Mouse (Mus musculus) midbrain, embryonic 13.5 days (tissue): Measurements from ENCODE around the gene Mrps6. TPM values are rescaled to one million over a fixed set of nuclear protein-coding genes. Genes with fewer than 3 reads are reported as not detected.

ENCODE experiments used
- ATAC-seq: fragments of 200-750 bp; cut with Nextera tagmentation; 2 replicates; pipeline ENCODE4 v1.8.0; 2017; ENCODE audit warnings: mild to moderate bottlenecking, moderate TSS enrichment, moderate library complexity
- H3K27ac ChIP-seq: fragments of 300-500 bp; sonication (generic); 2 replicates; pipeline ENCODE4 v1.5.1; 2015; ENCODE audit warnings: inconsistent platforms, mild to moderate bottlenecking, moderate library complexity
- H3K27me3 ChIP-seq: fragments of 300-500 bp; sonication (generic); 2 replicates; pipeline ENCODE4 v1.6.1; 2015; ENCODE audit warnings: mild to moderate bottlenecking, inconsistent platforms
- H3K36me3 ChIP-seq: fragments of 300-500 bp; sonication (generic); 2 replicates; pipeline ENCODE4 v1.6.1; 2015; ENCODE audit warnings: mild to moderate bottlenecking, inconsistent platforms
- H3K4me1 ChIP-seq: fragments of 300-500 bp; sonication (generic); replicated peaks from 2 replicates; pipeline ENCODE4 v1.6.1; 2015; ENCODE audit warnings: inconsistent platforms
- H3K4me2 ChIP-seq: fragments of 300-500 bp; sonication (generic); replicated peaks from 2 replicates; pipeline ENCODE4 v1.6.1; 2015; ENCODE audit warnings: moderate library complexity, mild to moderate bottlenecking, inconsistent platforms
- H3K4me3 ChIP-seq: fragments of 300-500 bp; sonication (generic); replicated peaks from 2 replicates; pipeline ENCODE4 v1.5.1; 2015; ENCODE audit warnings: mild to moderate bottlenecking, inconsistent platforms
- H3K9ac ChIP-seq: fragments of 300-500 bp; sonication (generic); replicated peaks from 2 replicates; pipeline ENCODE4 v1.6.1; 2015; ENCODE audit warnings: mild to moderate bottlenecking, inconsistent platforms
- H3K9me3 ChIP-seq: fragments of 300-500 bp; sonication (generic); 2 replicates; pipeline ENCODE4 v1.6.1; 2016; ENCODE audit warnings: mild to moderate bottlenecking, inconsistent platforms
- WGBS: fragments of 180-500 bp; shearing (Covaris S2); methylation state at CpG from one replicate; pipeline ENCODE4 v1.1.7; 2015; 5-methylcytosine and 5-hydroxymethylcytosine counted together
- polyA plus RNA-seq: library from polyadenylated mRNA; unstranded; fragments of >200 nt; fragmentation: Nextera tagmentation; extraction: Ambion mirVana; gene quantifications from 2 replicates; pipeline ENCODE4 v1.2.1, GENCODE M21; 2015

Gene Mrps6
- 149 and 153 TPM in 2 replicates for polyA plus RNA-seq

DNA sequence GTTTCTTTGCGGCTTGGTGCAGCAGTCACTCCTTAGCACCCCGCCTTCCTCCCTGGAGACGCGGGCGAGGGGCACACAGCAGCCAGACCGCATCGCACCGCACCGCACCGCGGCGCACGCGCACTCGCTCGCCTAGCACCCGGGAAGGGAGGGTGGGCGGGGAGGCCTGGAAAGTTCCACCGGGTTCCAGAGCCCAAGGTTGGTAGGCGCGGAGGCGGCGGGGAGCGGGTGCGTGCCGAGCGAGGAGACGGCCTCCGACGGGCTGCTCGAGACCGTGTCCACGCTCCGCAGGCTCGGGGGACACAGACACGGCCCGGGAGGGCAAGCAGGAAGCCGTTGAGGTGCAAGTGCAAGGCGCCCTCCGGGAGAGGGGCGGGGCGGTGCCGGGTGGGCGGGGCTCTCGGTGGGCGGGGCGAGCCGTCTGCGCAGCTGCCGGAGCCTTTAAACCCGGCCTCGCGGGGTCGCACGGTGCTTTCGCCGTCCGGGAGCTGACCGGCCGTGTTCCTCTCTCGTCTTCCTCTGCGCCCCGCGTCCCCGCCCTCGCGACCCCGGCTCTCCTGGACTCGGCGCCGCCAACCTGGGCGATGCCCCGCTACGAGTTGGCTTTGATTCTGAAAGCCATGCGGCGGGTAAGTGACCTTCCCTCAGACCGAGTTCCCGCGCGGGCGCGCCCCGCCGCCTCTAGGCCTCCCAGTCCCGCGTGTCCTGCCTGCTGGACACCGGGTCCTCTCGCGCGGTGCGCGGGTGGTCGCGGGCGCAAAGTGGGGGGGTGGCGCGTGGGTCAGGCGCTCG is at the start of gene Mrps6, which contains the start of the genes Gm49711 and Slc5a3:
Gene Mrps6, plus strand, starts transcription at position 419 of the 792 bp plus-strand sequence.
Gene Gm49711, plus strand, starts transcription at position 465 of the 792 bp plus-strand sequence.
Gene Slc5a3, plus strand, starts transcription at position 471 of the 792 bp plus-strand sequence.
- WGBS = under 1% methylated on average over 90 of the region's 99 CpGs

GRCm38 (mm10) chr16:92009586-92009985 is 48.5 kb upstream of the Mrps6 start:
- 90% methylated on average over 2 of the region's 2 CpGs for WGBS
- H3K36me3 ChIP-seq = no peaks in the 10 kb centered on the region
- H3K4me2 ChIP-seq = no peak overlapping the region
- no peaks in the 10 kb centered on the region for H3K9me3 ChIP-seq
- H3K9ac ChIP-seq = no peak overlapping the region
- H3K27ac ChIP-seq = no peak overlapping the region
- no peaks in the 10 kb centered on the region for H3K27me3 ChIP-seq
- no peak for ATAC-seq
- no peak overlapping the region for H3K4me3 ChIP-seq
- H3K4me1 ChIP-seq = no peaks in the 10 kb centered on the region

More for the DNA sequence above, at the start of gene Mrps6, which contains the start of the genes Gm49711 and Slc5a3:
- Histone ChIP-seq H3K4me2 (peak within 1 kb of the TSS; percentile 84), H3K4me3 (peak within 1 kb of the TSS; percentile 82), H3K4me1 (peaks cover 37% of the 10 kb centered on the region), H3K27ac (peak within 1 kb of the TSS; percentile 84), H3K9me3 (peaks cover 10% of the 10 kb centered on the region; the same call in 1 of the 2 replicates), H3K27me3 (peaks cover 2% of the 10 kb centered on the region; the same call in 1 of the 2 replicates), H3K36me3 (peaks cover 17% of the 10 kb centered on the region), H3K9ac (peak within 1 kb of the TSS; percentile 88)
- ATAC-seq = peak; percentile 93

- Histone ChIP-seq H3K27ac (no peak overlapping the region), H3K4me2 (no peak overlapping the region), H3K9ac (no peak overlapping the region), H3K36me3 (no peaks in the 10 kb centered on the region), H3K27me3 (no peaks in the 10 kb centered on the region), H3K9me3 (no peaks in the 10 kb centered on the region), H3K4me3 (no peak overlapping the region), H3K4me1 (peaks cover 14% of the 10 kb centered on the region)
- no peak for ATAC-seq
- 92% methylated on average over 8 of the region's 8 CpGs for WGBS
Measured at GRCm38 (mm10) chr16:92016792-92017191, 41.3 kb upstream of the Mrps6 start.

DNA sequence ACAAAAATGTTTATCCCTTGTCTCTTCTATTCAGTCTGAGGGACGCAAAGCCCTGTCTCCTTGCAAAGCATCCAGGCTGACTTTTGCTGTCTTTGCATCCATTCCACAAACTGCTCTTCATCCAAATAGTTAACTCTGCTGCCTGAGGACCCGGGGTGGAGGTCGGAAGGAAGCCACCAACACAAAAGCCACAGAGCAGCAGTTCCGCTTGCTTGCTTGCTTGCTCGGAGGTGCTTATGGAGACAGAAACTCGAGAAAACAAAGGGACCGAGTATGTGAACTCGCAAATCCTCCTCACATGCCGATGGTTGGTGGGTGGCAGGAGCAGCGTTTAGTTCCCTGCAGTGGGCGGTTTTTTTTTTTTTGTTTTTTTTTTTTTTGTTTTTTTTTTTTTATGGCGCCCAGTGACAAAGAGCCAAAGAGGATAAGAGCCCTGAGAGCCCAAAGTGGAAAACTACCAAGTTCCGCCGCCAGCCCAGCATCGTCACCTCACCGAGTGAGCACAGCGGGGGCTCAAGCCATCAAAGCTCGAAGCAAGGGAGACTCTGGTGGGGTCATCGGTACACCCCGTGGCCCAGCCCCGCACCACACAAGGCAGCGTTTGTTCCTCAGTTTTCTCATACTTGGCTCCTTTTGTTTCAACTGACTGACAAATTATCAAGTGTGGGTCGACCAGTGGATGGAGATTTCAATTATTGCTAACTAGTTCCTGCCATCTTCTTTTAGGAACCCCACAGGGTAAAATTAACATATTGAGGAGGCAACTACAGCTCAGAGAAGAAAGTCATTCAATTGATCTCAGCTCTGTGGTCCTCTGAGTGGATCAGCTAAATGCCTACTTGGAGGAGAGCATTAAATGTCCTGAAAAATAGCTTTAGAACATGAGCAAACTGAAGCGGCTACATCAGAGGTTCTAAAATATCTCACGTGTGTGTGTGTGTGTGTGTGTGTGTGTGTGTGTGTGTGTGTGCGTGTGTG is 38.6 kb upstream of the Mrps6 start:
- Histone ChIP-seq H3K27me3 (no peaks in the 10 kb centered on the region), H3K9me3 (no peaks in the 10 kb centered on the region), H3K27ac (peak overlapping the region; percentile 14; the same call in 1 of the 2 replicates), H3K4me2 (peak overlapping the region; percentile 59), H3K9ac (peak overlapping the region; percentile 60), H3K36me3 (no peaks in the 10 kb centered on the region), H3K4me1 (peaks cover 14% of the 10 kb centered on the region), H3K4me3 (peak overlapping the region; percentile 35)
- peak; percentile 82 for ATAC-seq
- 6% methylated on average over 26 of the region's 26 CpGs for WGBS

DNA sequence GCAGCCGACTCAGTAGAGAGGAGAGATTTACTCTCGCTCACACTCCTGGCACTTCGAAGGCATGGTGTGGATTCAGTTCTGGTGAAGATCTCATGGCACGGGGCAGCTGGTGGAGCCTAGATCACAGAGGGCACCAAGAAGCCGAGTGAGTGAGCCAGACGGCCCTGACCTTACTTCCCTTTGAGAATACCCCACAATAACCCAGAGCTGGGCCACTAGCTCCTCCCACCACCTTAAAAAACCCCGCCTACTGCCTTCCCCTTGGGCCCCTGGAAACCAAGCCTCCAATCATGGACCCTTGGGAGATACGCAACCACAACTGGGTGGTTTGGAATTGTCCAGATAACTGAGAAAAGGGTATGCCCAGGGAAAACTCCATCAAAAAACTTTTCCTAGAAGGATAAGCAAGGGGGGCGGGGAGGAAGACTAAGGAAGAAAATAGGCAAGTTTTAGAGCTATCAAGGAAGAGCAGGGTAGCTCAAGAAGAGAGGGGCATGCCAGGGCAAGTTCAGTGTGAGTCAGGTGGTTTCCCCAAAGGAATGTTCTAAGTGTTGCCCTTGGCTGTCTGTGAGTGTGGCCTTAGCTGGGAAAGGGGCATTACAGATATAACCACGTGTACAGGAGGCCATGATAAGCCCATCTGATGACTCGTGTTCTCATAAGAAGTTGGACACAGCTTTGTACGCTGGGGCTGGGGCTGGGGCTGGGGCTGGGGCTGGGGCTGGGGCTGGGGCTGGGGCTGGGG is 36.2 kb upstream of the Mrps6 start:
- ATAC-seq = no peak
- no peaks in the 10 kb centered on the region for H3K36me3 ChIP-seq
- peaks cover 14% of the 10 kb centered on the region for H3K4me1 ChIP-seq
- H3K4me3 ChIP-seq = no peak overlapping the region
- no peak overlapping the region for H3K27ac ChIP-seq
- no peak overlapping the region for H3K4me2 ChIP-seq
- H3K27me3 ChIP-seq = no peaks in the 10 kb centered on the region
- WGBS = 85% methylated on average over 12 of the region's 12 CpGs
- no peak overlapping the region for H3K9ac ChIP-seq
- H3K9me3 ChIP-seq = no peaks in the 10 kb centered on the region

- no peaks in the 10 kb centered on the region for H3K27me3 ChIP-seq
- ATAC-seq = no peak
- peaks cover 14% of the 10 kb centered on the region for H3K4me1 ChIP-seq
- H3K9ac ChIP-seq = no peak overlapping the region
- no peaks in the 10 kb centered on the region for H3K36me3 ChIP-seq
- H3K9me3 ChIP-seq = no peaks in the 10 kb centered on the region
- H3K4me3 ChIP-seq = no peak overlapping the region
- no peak overlapping the region for H3K27ac ChIP-seq
- no peak overlapping the region for H3K4me2 ChIP-seq
- 83% methylated on average over 20 of the region's 20 CpGs for WGBS
Measured at GRCm38 (mm10) chr16:92022494-92023283, 35.4 kb upstream of the Mrps6 start.

DNA sequence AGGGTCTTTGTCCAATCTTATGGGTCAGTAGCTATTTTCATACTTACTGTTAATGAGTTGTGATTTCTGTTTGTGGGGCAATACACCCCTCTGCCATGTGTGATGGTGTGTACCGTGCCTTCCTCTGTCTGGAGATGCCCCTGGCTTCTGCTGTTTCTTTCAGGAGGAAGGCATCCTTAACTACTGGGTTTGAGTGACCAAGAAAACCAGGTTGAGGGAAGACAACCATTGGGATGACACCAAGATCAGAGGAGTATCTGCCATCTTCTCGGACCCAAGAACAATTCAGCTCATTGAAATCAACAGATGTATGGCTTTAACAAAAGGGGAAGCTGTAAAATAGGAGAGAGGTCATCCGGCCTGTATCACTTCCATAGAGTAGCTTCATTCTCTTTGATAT is 24.8 kb upstream of the Mrps6 start:
- no peak for ATAC-seq
- no peaks in the 10 kb centered on the region for H3K27me3 ChIP-seq
- no peak overlapping the region for H3K4me2 ChIP-seq
- WGBS = 82% methylated on average over 3 of the region's 3 CpGs
- no peak overlapping the region for H3K27ac ChIP-seq
- H3K4me1 ChIP-seq = no peaks in the 10 kb centered on the region
- H3K4me3 ChIP-seq = no peak overlapping the region
- H3K9ac ChIP-seq = no peak overlapping the region
- H3K9me3 ChIP-seq = no peaks in the 10 kb centered on the region
- H3K36me3 ChIP-seq = no peaks in the 10 kb centered on the region

DNA sequence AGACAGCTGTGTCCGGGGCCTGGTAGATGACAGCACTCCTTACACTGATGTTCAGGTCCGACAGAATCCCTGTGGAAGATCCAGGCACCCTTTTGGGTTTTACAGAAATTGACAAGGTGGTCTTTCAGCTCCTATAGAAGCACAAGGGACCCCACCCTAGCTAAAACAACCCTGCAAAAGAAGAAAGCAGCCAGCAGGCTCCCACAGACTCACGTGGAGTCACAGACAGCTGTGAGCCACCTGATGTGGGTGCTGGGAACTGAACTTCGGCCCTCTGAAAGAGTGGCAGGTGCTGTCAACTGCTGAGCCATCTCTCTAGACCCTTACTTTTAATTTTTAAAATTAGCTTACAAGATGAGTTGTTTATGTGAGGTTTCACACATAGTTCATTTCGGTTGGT is 23.4 kb upstream of the Mrps6 start:
- no peaks in the 10 kb centered on the region for H3K4me1 ChIP-seq
- no peaks in the 10 kb centered on the region for H3K36me3 ChIP-seq
- no peaks in the 10 kb centered on the region for H3K9me3 ChIP-seq
- no peak overlapping the region for H3K27ac ChIP-seq
- no peak overlapping the region for H3K4me3 ChIP-seq
- WGBS = 74% methylated on average over 5 of the region's 5 CpGs
- H3K27me3 ChIP-seq = no peaks in the 10 kb centered on the region
- ATAC-seq = no peak
- no peak overlapping the region for H3K4me2 ChIP-seq
- H3K9ac ChIP-seq = no peak overlapping the region

DNA sequence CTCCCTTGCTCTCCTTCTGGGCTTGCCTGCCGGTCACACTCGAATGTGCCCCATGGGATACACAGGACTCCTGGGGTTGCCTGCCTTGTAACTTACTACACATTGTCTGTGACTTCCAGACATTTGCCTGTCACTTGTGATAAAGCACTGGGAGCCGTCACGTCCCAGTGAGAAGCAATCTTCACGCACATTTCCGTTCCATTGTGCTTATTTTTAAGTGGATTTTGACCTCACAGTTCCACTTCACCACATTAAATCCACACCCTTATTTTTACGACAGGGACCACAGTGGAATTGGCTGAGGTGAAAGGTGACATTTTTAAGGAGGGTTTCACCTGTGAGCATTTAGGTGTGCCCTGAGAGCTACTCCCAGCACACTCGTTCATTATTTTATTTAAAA is 21.4 kb upstream of the Mrps6 start:
- Histone ChIP-seq H3K36me3 (no peaks in the 10 kb centered on the region), H3K27ac (no peak overlapping the region), H3K27me3 (no peaks in the 10 kb centered on the region), H3K9ac (no peak overlapping the region), H3K4me2 (no peak overlapping the region), H3K4me3 (no peak overlapping the region), H3K4me1 (no peaks in the 10 kb centered on the region), H3K9me3 (no peaks in the 10 kb centered on the region)
- ATAC-seq = no peak
- WGBS = 48% methylated on average over 8 of the region's 8 CpGs

GRCm38 (mm10) chr16:92037891-92038607 is 20.0 kb upstream of the Mrps6 start:
- Histone ChIP-seq H3K4me2 (no peak overlapping the region), H3K9me3 (no peaks in the 10 kb centered on the region), H3K36me3 (no peaks in the 10 kb centered on the region), H3K27me3 (no peaks in the 10 kb centered on the region), H3K9ac (no peak overlapping the region), H3K4me1 (no peaks in the 10 kb centered on the region), H3K27ac (no peak overlapping the region), H3K4me3 (no peak overlapping the region)
- WGBS = 89% methylated on average over 21 of the region's 21 CpGs
- no peak for ATAC-seq
